Mouse (Mus musculus) cerebellum, adult 8-10 months (tissue): ENCODE measurements around the gene Sowahd.
"Not testable (repeated sequence)": the region's sequence is repeated elsewhere in the genome, so short reads cannot be mapped to it uniquely, and the experiment has no call there.

ENCODE experiments used
- DNase-seq: peaks from one replicate; pipeline ENCODE4 v3.0.0; 2022

Sowahd gene

GRCm38 (mm10) chrX:37048066-37048889 is at the start of gene Sowahd:
Gene Sowahd (plus strand): TSS chrX:37048845.
- no peak for DNase-seq

GRCm38 (mm10) chrX:37013870-37014269 is 34.8 kb upstream of the Sowahd start:
- DNase-seq: no peak

- DNase-seq: no peak
These were observed 30.4 kb upstream of the Sowahd start for GRCm38 (mm10) chrX:37018150-37018654.

- DNase-seq: no peak
These were observed 29.6 kb upstream of the Sowahd start for GRCm38 (mm10) chrX:37019045-37019444.

- peak; percentile 73 for DNase-seq
These were observed 26.0 kb upstream of the Sowahd start for GRCm38 (mm10) chrX:37022690-37023089.

- DNase-seq: no peak
These were observed 24.9 kb upstream of the Sowahd start for GRCm38 (mm10) chrX:37023652-37024309.

- DNase-seq: no peak
These were observed 20.3 kb upstream of the Sowahd start for GRCm38 (mm10) chrX:37028378-37028777.

- peak; percentile 53 for DNase-seq
These were observed 5.9 kb upstream of the Sowahd start for GRCm38 (mm10) chrX:37042726-37043125.

- peak; percentile 4 for DNase-seq
These were observed 512 bp downstream of the Sowahd start for GRCm38 (mm10) chrX:37048890-37049823.

GRCm38 (mm10) chrX:37063902-37064301 is 15.3 kb downstream of the Sowahd start:
- DNase-seq: no peak

GRCm38 (mm10) chrX:37067299-37067698 is 18.7 kb downstream of the Sowahd start:
- DNase-seq: no peak

- DNase-seq: no peak
These were observed 20.1 kb downstream of the Sowahd start for GRCm38 (mm10) chrX:37068766-37069165.

GRCm38 (mm10) chrX:37074262-37074892 is 25.7 kb downstream of the Sowahd start:
- peak; percentile 52 for DNase-seq

- no peak for DNase-seq
These were observed 28.0 kb downstream of the Sowahd start for GRCm38 (mm10) chrX:37076651-37077050.

GRCm38 (mm10) chrX:37080345-37080744 is 31.7 kb downstream of the Sowahd start:
- not testable (repeated sequence) for DNase-seq

- no peak for DNase-seq
These were observed 32.5 kb downstream of the Sowahd start for GRCm38 (mm10) chrX:37081194-37081593.

GRCm38 (mm10) chrX:37084318-37084926 is 35.8 kb downstream of the Sowahd start:
- DNase-seq: peak; percentile 11

- DNase-seq: peak; percentile 86
These were observed 36.4 kb downstream of the Sowahd start, which contains the start of gene Rpl39 for GRCm38 (mm10) chrX:37084927-37085660. Gene Rpl39 (minus strand): TSS chrX:37085402.

- DNase-seq: no peak
These were observed 37.0 kb downstream of the Sowahd start for GRCm38 (mm10) chrX:37085665-37086064.

GRCm38 (mm10) chrX:37088778-37089177 is 40.1 kb downstream of the Sowahd start:
- no peak for DNase-seq

- DNase-seq: no peak
These were observed 42.8 kb downstream of the Sowahd start for GRCm38 (mm10) chrX:37091457-37091856.
